Mouse (Mus musculus): ENCODE measurements around the gene Chmp2a. TPM values are rescaled to one million over a fixed set of nuclear protein-coding genes. Genes with fewer than 3 reads are reported as not detected.

The Chmp2a gene
- polyA plus RNA-seq, 1 experiment from 2014 or later = 119 TPM

DNA sequence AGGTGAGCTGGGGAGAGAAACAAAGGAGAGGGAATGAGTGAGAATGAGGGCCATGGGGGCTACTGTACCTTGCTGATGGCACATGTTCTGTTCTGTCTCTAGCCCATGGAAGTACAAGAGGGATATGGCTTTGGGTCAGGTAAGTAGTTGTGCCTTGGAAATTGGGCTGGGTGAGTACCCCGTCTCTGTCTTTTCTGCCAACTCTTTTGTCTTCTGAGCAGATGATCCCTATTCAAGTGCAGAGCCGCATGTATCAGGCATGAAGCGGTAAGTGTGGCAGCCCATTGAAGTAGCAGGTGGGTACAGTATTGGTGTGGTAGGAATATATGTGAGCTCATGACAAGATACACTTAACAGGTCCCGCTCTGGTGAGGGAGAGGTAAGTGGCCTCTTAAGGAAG lies 5.6 kb downstream of the Chmp2a start:
- 94% methylated on average over 4 of the region's 4 CpGs for WGBS (ENCODE audit: insufficient replicate concordance)
- Histone ChIP-seq H3K4me2 (ENCODE audit: low read depth, low read length) (no peak overlapping the region), H3K9me3 (replicated peaks; ENCODE audit: control insufficient read depth, low read length) (no peaks in the 10 kb centered on the region), H3K4me1 (ENCODE audit: control insufficient read depth, low read depth, low read length) (peaks cover 25% of the 10 kb centered on the region), H3K27ac (ENCODE audit: low read length) (no peak overlapping the region), H3K27me3 (ENCODE audit: control insufficient read depth, insufficient read depth, low read depth, low read length) (no peaks in the 10 kb centered on the region), H3K9ac (ENCODE audit: low read depth, low read length) (no peak overlapping the region), H3K36me3 (ENCODE audit: control insufficient read depth, insufficient read depth) (peaks cover 70% of the 10 kb centered on the region), H3K4me3 (ENCODE audit: low read depth, low read length) (no peak overlapping the region)
- ATAC-seq (ENCODE audit: low read depth) = no peak

- no peaks in the 10 kb centered on the region for H3K9me3 ChIP-seq (replicated peaks; ENCODE audit: control insufficient read depth, low read length)
- H3K4me1 ChIP-seq (ENCODE audit: control insufficient read depth, low read depth, low read length) = peaks cover 27% of the 10 kb centered on the region
- no peaks in the 10 kb centered on the region for H3K27me3 ChIP-seq (ENCODE audit: control insufficient read depth, insufficient read depth, low read depth, low read length)
- H3K4me2 ChIP-seq (ENCODE audit: low read depth, low read length) = peak overlapping the region; percentile 97
- H3K36me3 ChIP-seq (ENCODE audit: control insufficient read depth, insufficient read depth) = peaks cover 49% of the 10 kb centered on the region
- peak overlapping the region; percentile 93 for H3K9ac ChIP-seq (ENCODE audit: low read depth, low read length)
- WGBS (ENCODE audit: insufficient replicate concordance) = 27% methylated on average over 4 of the region's 4 CpGs
- ATAC-seq (ENCODE audit: low read depth) = no peak
- H3K4me3 ChIP-seq (ENCODE audit: low read depth, low read length) = peak overlapping the region; percentile 95
- peak overlapping the region; percentile 98 for H3K27ac ChIP-seq (ENCODE audit: low read length)
Measured at GRCm38 (mm10) chr7:13025511-13026112, 9.0 kb downstream of the Chmp2a start.

DNA sequence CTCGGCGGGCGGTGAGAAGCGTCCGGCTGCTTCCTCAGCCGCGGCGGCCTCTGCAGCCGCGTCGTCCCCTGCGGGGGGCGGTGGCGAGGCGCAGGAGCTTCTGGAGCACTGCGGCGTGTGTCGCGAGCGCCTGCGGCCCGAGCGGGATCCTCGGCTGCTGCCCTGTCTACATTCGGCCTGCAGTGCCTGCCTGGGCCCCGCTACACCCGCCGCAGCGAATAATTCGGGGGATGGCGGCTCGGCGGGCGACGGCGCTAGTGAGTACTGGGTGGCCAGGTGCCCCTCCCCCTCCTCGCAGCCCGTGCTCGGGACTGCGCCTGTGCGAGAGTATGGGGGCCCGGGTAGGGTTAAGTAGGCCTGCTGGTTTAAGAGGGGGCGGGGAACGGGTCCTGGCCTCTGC lies 9.8 kb downstream of the Chmp2a start:
- H3K27ac ChIP-seq (ENCODE audit: low read length) = peak overlapping the region; percentile 98
- peak overlapping the region; percentile 93 for H3K9ac ChIP-seq (ENCODE audit: low read depth, low read length)
- ATAC-seq (ENCODE audit: low read depth) = peak; percentile 43
- no peaks in the 10 kb centered on the region for H3K27me3 ChIP-seq (ENCODE audit: control insufficient read depth, insufficient read depth, low read depth, low read length)
- H3K4me2 ChIP-seq (ENCODE audit: low read depth, low read length) = peak overlapping the region; percentile 97
- no peaks in the 10 kb centered on the region for H3K9me3 ChIP-seq (replicated peaks; ENCODE audit: control insufficient read depth, low read length)
- H3K4me1 ChIP-seq (ENCODE audit: control insufficient read depth, low read depth, low read length) = peaks cover 27% of the 10 kb centered on the region
- peaks cover 41% of the 10 kb centered on the region for H3K36me3 ChIP-seq (ENCODE audit: control insufficient read depth, insufficient read depth)
- peak overlapping the region; percentile 95 for H3K4me3 ChIP-seq (ENCODE audit: low read depth, low read length)
- under 1% methylated on average over 44 of the region's 44 CpGs for WGBS (ENCODE audit: insufficient replicate concordance)

DNA sequence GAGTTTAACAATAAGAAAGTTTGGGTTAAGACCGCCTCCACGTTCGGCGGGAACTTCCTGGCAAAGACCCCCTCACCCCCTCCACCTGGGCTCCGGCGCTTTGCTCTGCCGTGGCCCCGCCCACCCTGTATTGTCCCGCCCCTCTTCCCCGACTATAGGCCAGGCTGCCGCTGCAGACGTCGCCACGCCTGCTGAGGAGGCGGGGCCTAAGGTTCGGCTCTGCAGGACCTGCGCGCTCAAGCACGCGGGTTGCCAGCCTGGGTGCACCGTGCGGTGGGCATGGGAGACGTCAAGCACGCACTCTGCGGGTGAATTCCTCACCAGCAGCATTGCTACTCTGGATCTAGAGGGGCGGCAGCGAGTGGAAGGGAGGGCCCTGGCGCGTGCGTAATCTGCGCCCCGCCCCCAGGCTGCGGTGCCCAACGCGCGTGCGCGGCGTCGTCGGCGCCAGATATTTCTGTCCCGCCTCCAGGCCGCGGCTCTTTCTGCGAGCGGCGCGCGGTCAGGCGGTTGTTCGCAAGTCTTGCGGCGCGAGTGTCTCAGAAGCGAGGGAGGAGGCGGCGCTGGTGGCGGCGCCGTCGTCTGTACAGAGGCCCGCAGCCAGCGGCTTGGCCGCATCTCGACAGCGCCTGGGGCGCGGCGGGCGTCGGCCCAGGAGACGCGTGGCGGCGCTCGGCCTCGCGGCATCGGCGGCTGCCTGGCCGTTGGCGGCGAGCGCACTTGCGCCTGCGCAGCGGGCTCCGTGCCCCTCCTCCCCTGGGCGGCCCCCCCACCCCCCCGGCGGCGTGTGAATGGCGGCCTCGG lies 10.5 kb downstream of the Chmp2a start:
- Histone ChIP-seq H3K36me3 (ENCODE audit: control insufficient read depth, insufficient read depth) (peaks cover 34% of the 10 kb centered on the region), H3K4me2 (ENCODE audit: low read depth, low read length) (peak overlapping the region; percentile 97), H3K4me1 (ENCODE audit: control insufficient read depth, low read depth, low read length) (peaks cover 27% of the 10 kb centered on the region), H3K27me3 (ENCODE audit: control insufficient read depth, insufficient read depth, low read depth, low read length) (no peaks in the 10 kb centered on the region), H3K4me3 (ENCODE audit: low read depth, low read length) (peak overlapping the region; percentile 95), H3K9me3 (replicated peaks; ENCODE audit: control insufficient read depth, low read length) (no peaks in the 10 kb centered on the region), H3K27ac (ENCODE audit: low read length) (peak overlapping the region; percentile 98), H3K9ac (ENCODE audit: low read depth, low read length) (peak overlapping the region; percentile 93)
- WGBS (ENCODE audit: insufficient replicate concordance) = under 1% methylated on average over 92 of the region's 95 CpGs
- ATAC-seq (ENCODE audit: low read depth) = peak; percentile 84

DNA sequence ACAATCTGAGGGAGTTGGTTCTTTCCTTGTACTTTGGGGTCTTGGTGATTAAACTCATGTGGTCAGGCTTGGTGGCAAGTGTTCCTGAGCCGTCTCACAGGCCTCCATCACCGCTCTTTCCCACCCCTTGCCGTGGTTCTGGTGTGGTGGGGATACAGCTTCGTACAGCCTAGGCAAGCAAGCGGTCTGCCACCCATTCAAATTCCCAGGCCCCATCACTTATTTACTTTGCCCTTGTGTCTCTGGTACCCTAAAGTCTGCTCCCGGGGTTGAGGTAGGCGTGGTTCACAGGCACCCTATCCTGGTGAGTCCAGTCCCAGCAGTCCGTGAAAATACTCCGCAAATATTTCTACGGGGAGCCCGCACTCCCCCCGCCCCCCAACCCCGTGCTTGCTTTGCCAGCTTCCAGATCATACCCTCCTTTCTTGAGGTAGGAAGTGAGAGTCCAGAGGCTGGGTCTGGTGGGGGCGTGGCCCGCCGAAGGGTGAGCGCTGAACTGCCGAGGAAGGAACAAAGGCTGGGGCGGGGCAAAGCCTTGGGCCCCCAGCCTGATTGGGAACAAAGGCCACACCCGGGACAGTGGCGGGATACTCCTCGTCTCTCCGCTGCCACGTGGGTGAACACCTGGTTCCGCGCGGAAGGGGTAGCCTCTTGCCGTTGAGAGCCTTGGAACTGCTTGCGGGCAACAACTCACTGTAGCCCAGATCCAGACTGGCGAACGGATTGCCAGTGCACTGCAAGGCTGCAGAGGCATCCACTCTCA lies 11.7 kb downstream of the Chmp2a start:
- 4% methylated on average over 31 of the region's 31 CpGs for WGBS (ENCODE audit: insufficient replicate concordance)
- H3K36me3 ChIP-seq (ENCODE audit: control insufficient read depth, insufficient read depth) = peaks cover 23% of the 10 kb centered on the region
- peak; percentile 19 for ATAC-seq (ENCODE audit: low read depth)
- H3K27ac ChIP-seq (ENCODE audit: low read length) = peak overlapping the region; percentile 51
- H3K27me3 ChIP-seq (ENCODE audit: control insufficient read depth, insufficient read depth, low read depth, low read length) = no peaks in the 10 kb centered on the region
- H3K4me2 ChIP-seq (ENCODE audit: low read depth, low read length) = peak overlapping the region; percentile 97
- no peaks in the 10 kb centered on the region for H3K9me3 ChIP-seq (replicated peaks; ENCODE audit: control insufficient read depth, low read length)
- H3K9ac ChIP-seq (ENCODE audit: low read depth, low read length) = peak overlapping the region; percentile 93
- peaks cover 30% of the 10 kb centered on the region for H3K4me1 ChIP-seq (ENCODE audit: control insufficient read depth, low read depth, low read length)
- peak overlapping the region; percentile 95 for H3K4me3 ChIP-seq (ENCODE audit: low read depth, low read length)

DNA sequence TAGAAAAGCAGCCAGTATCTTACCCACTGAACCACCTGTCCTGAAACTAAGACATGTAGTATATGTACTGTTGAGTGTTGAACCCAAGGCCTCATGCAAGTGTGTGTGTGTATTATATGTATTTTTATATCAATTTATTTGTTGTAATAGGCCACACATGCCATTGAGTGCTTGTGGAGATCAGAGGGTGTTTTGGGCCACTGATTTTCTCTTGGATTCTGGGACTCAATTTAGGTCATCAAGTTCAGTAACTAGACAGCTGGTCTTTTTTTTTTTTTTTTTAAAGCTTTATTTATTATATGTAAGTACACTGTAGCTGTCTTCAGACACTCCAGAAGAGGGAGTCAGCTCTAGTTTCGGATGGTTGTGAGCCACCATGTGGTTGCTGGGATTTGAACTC lies 19.4 kb downstream of the Chmp2a start:
- ATAC-seq (ENCODE audit: low read depth) = no peak
- H3K4me3 ChIP-seq (ENCODE audit: low read depth, low read length) = no peak overlapping the region
- peaks cover 18% of the 10 kb centered on the region for H3K4me1 ChIP-seq (ENCODE audit: control insufficient read depth, low read depth, low read length)
- 64% methylated on average over 1 of the region's 1 CpGs for WGBS (ENCODE audit: insufficient replicate concordance)
- no peak overlapping the region for H3K9ac ChIP-seq (ENCODE audit: low read depth, low read length)
- H3K9me3 ChIP-seq (replicated peaks; ENCODE audit: control insufficient read depth, low read length) = no peaks in the 10 kb centered on the region
- H3K4me2 ChIP-seq (ENCODE audit: low read depth, low read length) = no peak overlapping the region
- no peak overlapping the region for H3K27ac ChIP-seq (ENCODE audit: low read length)
- H3K27me3 ChIP-seq (ENCODE audit: control insufficient read depth, insufficient read depth, low read depth, low read length) = no peaks in the 10 kb centered on the region
- no peaks in the 10 kb centered on the region for H3K36me3 ChIP-seq (ENCODE audit: control insufficient read depth, insufficient read depth)

GRCm38 (mm10) chr7:13014275-13014839 lies 20.2 kb downstream of the Chmp2a start:
- H3K9me3 ChIP-seq (replicated peaks; ENCODE audit: control insufficient read depth, low read length) = no peaks in the 10 kb centered on the region
- no peaks in the 10 kb centered on the region for H3K36me3 ChIP-seq (ENCODE audit: control insufficient read depth, insufficient read depth)
- 40% methylated on average over 6 of the region's 6 CpGs for WGBS (ENCODE audit: insufficient replicate concordance)
- peaks cover 20% of the 10 kb centered on the region for H3K4me1 ChIP-seq (ENCODE audit: control insufficient read depth, low read depth, low read length)
- no peaks in the 10 kb centered on the region for H3K27me3 ChIP-seq (ENCODE audit: control insufficient read depth, insufficient read depth, low read depth, low read length)
- H3K27ac ChIP-seq (ENCODE audit: low read length) = no peak overlapping the region
- no peak overlapping the region for H3K9ac ChIP-seq (ENCODE audit: low read depth, low read length)
- ATAC-seq (ENCODE audit: low read depth) = no peak
- H3K4me2 ChIP-seq (ENCODE audit: low read depth, low read length) = no peak overlapping the region
- H3K4me3 ChIP-seq (ENCODE audit: low read depth, low read length) = no peak overlapping the region

GRCm38 (mm10) chr7:13013671-13014070 lies 20.9 kb downstream of the Chmp2a start:
- Histone ChIP-seq H3K9me3 (replicated peaks; ENCODE audit: control insufficient read depth, low read length) (no peaks in the 10 kb centered on the region), H3K4me3 (ENCODE audit: low read depth, low read length) (no peak overlapping the region), H3K27ac (ENCODE audit: low read length) (no peak overlapping the region), H3K36me3 (ENCODE audit: control insufficient read depth, insufficient read depth) (no peaks in the 10 kb centered on the region), H3K4me2 (ENCODE audit: low read depth, low read length) (no peak overlapping the region), H3K9ac (ENCODE audit: low read depth, low read length) (no peak overlapping the region), H3K27me3 (ENCODE audit: control insufficient read depth, insufficient read depth, low read depth, low read length) (no peaks in the 10 kb centered on the region), H3K4me1 (ENCODE audit: control insufficient read depth, low read depth, low read length) (peaks cover 23% of the 10 kb centered on the region)
- WGBS (ENCODE audit: insufficient replicate concordance) = 58% methylated on average over 4 of the region's 4 CpGs
- no peak for ATAC-seq (ENCODE audit: low read depth)
